Comparison of ENCODE assay signal across 14 mouse cellular contexts in genomic region chr2:157314310-157314709, GRCm38 (mm10). TPM values are rescaled to one million over a fixed set of nuclear protein-coding genes. Genes with fewer than 3 reads are reported as not detected.
DNase-seq lines count a peak whose midpoint lies in the region; ATAC-seq and TF ChIP-seq lines count a peak whose summit lies in the region.
"Had no signal": no experiment of that assay in that cellular context is flagged by ENCODE, and none has a peak within 500 bp of the region (broad histone marks: within the 10 kb centered on the region; RNA-seq: fewer than 3 reads in every experiment).

No protein-coding gene starts in this region.

- no peak for ATAC-seq in hindbrain, embryonic 14.5 days (ENCODE audit: low FRiP score)
- ATAC-seq in midbrain, embryonic 16.5 days, result peak; percentile 39; the same call in 1 of the 2 replicates
- ATAC-seq in megakaryocyte-erythroid progenitor cell, adult 5-6 weeks (replicated peaks; ENCODE audit: low FRiP score, low TSS enrichment, poor library complexity, severe bottlenecking), result no peak

- H3K27me3 ChIP-seq in hindbrain, embryonic 14.5 days (ENCODE audit: control insufficient read depth, insufficient read depth, low read length), result no peaks in the 10 kb centered on the region
- H3K27me3 ChIP-seq in midbrain, embryonic 16.5 days (ENCODE audit: control insufficient read depth, insufficient read depth, low read depth, low read length), result no peaks in the 10 kb centered on the region
- H3K27me3 ChIP-seq: neural tube, embryonic 12.5 days had no signal

- peak overlapping the region; percentile 73 for H3K27ac ChIP-seq in hindbrain, embryonic 14.5 days
- H3K27ac ChIP-seq in midbrain, embryonic 16.5 days (ENCODE audit: low read length), result peak overlapping the region; percentile 73

- no peak overlapping the region for H3K4me2 ChIP-seq in hindbrain, embryonic 14.5 days (replicated peaks)
- H3K4me2 ChIP-seq in midbrain, embryonic 16.5 days (ENCODE audit: low read length), result no peak overlapping the region
- H3K4me2 ChIP-seq: neural tube, embryonic 12.5 days had no signal

- no peak for TF ChIP-seq CTCF in lung, adult 2 months (IDR thresholded peaks at IDR 0.05; ENCODE audit: insufficient read depth, low read length)

- intact Hi-C loops in left cerebral cortex, postnatal 4 days (cut with DNase I), result no loop called here

- H3K4me3 ChIP-seq in hindbrain, embryonic 14.5 days (replicated peaks; ENCODE audit: low read length), result no peak overlapping the region
- no peak overlapping the region for H3K4me3 ChIP-seq in midbrain, embryonic 16.5 days (ENCODE audit: low read depth, low read length)
- no peak overlapping the region for H3K4me3 ChIP-seq in lung, adult 2 months (replicated peaks; ENCODE audit: extremely low read depth, low read depth, low read length)
- H3K4me3 ChIP-seq: neural tube, embryonic 12.5 days had no signal

- DNase-seq in left cerebral cortex, postnatal 4 days, result peak; percentile 81
- no peak for DNase-seq in left cerebral cortex, adult 11 months (ENCODE audit: low spot score)
- DNase-seq in cerebellum, postnatal 14 days, result peak; percentile 67 to 70
- peak; percentile 30 for DNase-seq in hindbrain, embryonic 14.5 days (ENCODE audit: low spot score)
- no peak for DNase-seq in lung, adult 2 months
- DNase-seq: gastrocnemius, postnatal 25 days; heart, postnatal 14 days; lung, postnatal 36 days; thymus, adult 2 months had no signal

- H3K4me1 ChIP-seq in hindbrain, embryonic 14.5 days (replicated peaks; ENCODE audit: control insufficient read depth, insufficient read depth, low read length), result peaks cover 13% of the 10 kb centered on the region
- H3K4me1 ChIP-seq in midbrain, embryonic 16.5 days (ENCODE audit: control insufficient read depth, insufficient read depth, low read length), result peaks cover 18% of the 10 kb centered on the region
- 0 out of 2 replicates have a peak, but pooled peaks cover 2% of the 10 kb centered on the region for H3K4me1 ChIP-seq in lung, adult 2 months (ENCODE audit: control insufficient read depth, insufficient read depth, low read length)
- H3K4me1 ChIP-seq: neural tube, embryonic 12.5 days had no signal

- WGBS in hindbrain, embryonic 14.5 days, result 62% methylated on average over 7 of the region's 7 CpGs
- 52% methylated on average over 7 of the region's 7 CpGs for WGBS in midbrain, embryonic 16.5 days
- 81% methylated on average over 7 of the region's 7 CpGs for WGBS in lung, adult 2 months

- H3K9ac ChIP-seq in hindbrain, embryonic 14.5 days, result no peak overlapping the region
- no peak overlapping the region for H3K9ac ChIP-seq in midbrain, embryonic 16.5 days (ENCODE audit: low read depth, low read length)
- H3K9ac ChIP-seq: neural tube, embryonic 12.5 days had no signal

- TF ChIP-seq POLR2A in lung, adult 2 months (IDR thresholded peaks at IDR 0.05; ENCODE audit: borderline replicate concordance, extremely low read depth, low read depth, low read length), result no peak

- no peaks in the 10 kb centered on the region for H3K9me3 ChIP-seq in hindbrain, embryonic 14.5 days (ENCODE audit: control insufficient read depth, low read length)
- H3K9me3 ChIP-seq in midbrain, embryonic 16.5 days (replicated peaks; ENCODE audit: control insufficient read depth, low read length, poor library complexity, severe bottlenecking), result no peaks in the 10 kb centered on the region
- H3K9me3 ChIP-seq: neural tube, embryonic 12.5 days had no signal

- peaks cover 88% of the 10 kb centered on the region for H3K36me3 ChIP-seq in hindbrain, embryonic 14.5 days (replicated peaks; ENCODE audit: control insufficient read depth, insufficient read depth)
- peaks cover 9% of the 10 kb centered on the region for H3K36me3 ChIP-seq in midbrain, embryonic 16.5 days (ENCODE audit: control insufficient read depth, insufficient read depth, low read length)

RNA-seq across cellular contexts. Expression of gene Ghrh, which starts 33.0 kb away (rescaled TPM):
- not detected for total RNA-seq in left cerebral cortex, postnatal 4 days (2021)
- 0.58 and 0.94 TPM in 2 replicates for polyA plus RNA-seq in hindbrain, embryonic 14.5 days (2014; fragmentation: Nextera tagmentation; extraction: Ambion mirVana)
- 2.6 and 2.7 TPM in 2 replicates for polyA plus RNA-seq in midbrain, embryonic 16.5 days (2015; fragmentation: Nextera tagmentation; extraction: Ambion mirVana)
- polyA plus RNA-seq in lung, adult 2 months (2012; rRNA removed), result not detected in 2 replicates
- total RNA-seq in megakaryocyte-erythroid progenitor cell, adult 5-6 weeks (2014; fragmentation: Nextera tagmentation), result not detected in 2 replicates
- total RNA-seq in megakaryocyte-erythroid progenitor cell, adult 5-6 weeks (2017), result not detected in 2 replicates
- total RNA-seq: gastrocnemius, postnatal 25 days; heart, postnatal 14 days; layer of hippocampus, postnatal 14 days; liver, adult 2 months had no signal
- polyA plus RNA-seq: liver, adult 2 months; neural tube, embryonic 12.5 days had no signal

RNA-seq across cellular contexts. Expression of gene Mroh8, which starts 35.0 kb away (rescaled TPM):
- total RNA-seq in left cerebral cortex, postnatal 4 days (2021), result under 1 TPM in 1 of 2 experiments, not detected in 1; 0.24 TPM
- polyA plus RNA-seq in hindbrain, embryonic 14.5 days (2014; fragmentation: Nextera tagmentation; extraction: Ambion mirVana), result 0.09 and 0.41 TPM in 2 replicates
- 0.54 and 0.63 TPM in 2 replicates for polyA plus RNA-seq in midbrain, embryonic 16.5 days (2015; fragmentation: Nextera tagmentation; extraction: Ambion mirVana)
- 0.17 and 0.18 TPM in 2 replicates for polyA plus RNA-seq in lung, adult 2 months (2012; rRNA removed)
- total RNA-seq in megakaryocyte-erythroid progenitor cell, adult 5-6 weeks (2014; fragmentation: Nextera tagmentation), result not detected in 2 replicates
- 0.34 TPM in 1 of 2 replicates, not detected in the other for total RNA-seq in megakaryocyte-erythroid progenitor cell, adult 5-6 weeks (2017)

RNA-seq across cellular contexts. Expression of gene Rpn2, which starts 35.5 kb away (rescaled TPM):
- total RNA-seq in left cerebral cortex, postnatal 4 days (2021), result 100 to 1,000 TPM; 147 to 152 TPM
- polyA plus RNA-seq in hindbrain, embryonic 14.5 days (2014; fragmentation: Nextera tagmentation; extraction: Ambion mirVana), result 210 and 221 TPM in 2 replicates
- 207 and 225 TPM in 2 replicates for polyA plus RNA-seq in midbrain, embryonic 16.5 days (2015; fragmentation: Nextera tagmentation; extraction: Ambion mirVana)
- polyA plus RNA-seq in lung, adult 2 months (2012; rRNA removed), result 179 and 205 TPM in 2 replicates
- 179 and 198 TPM in 2 replicates for total RNA-seq in megakaryocyte-erythroid progenitor cell, adult 5-6 weeks (2014; fragmentation: Nextera tagmentation)
- total RNA-seq in megakaryocyte-erythroid progenitor cell, adult 5-6 weeks (2017), result 158 and 221 TPM in 2 replicates

RNA-seq across cellular contexts. Expression of gene Manbal, which starts 53.1 kb away (rescaled TPM):
- 10 to 100 TPM; 66.1 to 70.3 TPM for total RNA-seq in left cerebral cortex, postnatal 4 days (2021)
- 53.3 and 58.1 TPM in 2 replicates for polyA plus RNA-seq in hindbrain, embryonic 14.5 days (2014; fragmentation: Nextera tagmentation; extraction: Ambion mirVana)
- 94.6 and 111 TPM in 2 replicates for polyA plus RNA-seq in midbrain, embryonic 16.5 days (2015; fragmentation: Nextera tagmentation; extraction: Ambion mirVana)
- polyA plus RNA-seq in lung, adult 2 months (2012; rRNA removed), result 85.5 and 108 TPM in 2 replicates
- 27.2 and 33.9 TPM in 2 replicates for total RNA-seq in megakaryocyte-erythroid progenitor cell, adult 5-6 weeks (2014; fragmentation: Nextera tagmentation)
- 8.6 and 17.3 TPM in 2 replicates for total RNA-seq in megakaryocyte-erythroid progenitor cell, adult 5-6 weeks (2017)

Comparison
In these comparisons a context has a peak if more than half of its experiments do, and no peak if none do; other contexts are left out.
1. DNase-seq: peak in left cerebral cortex, postnatal 4 days (single experiment), cerebellum, postnatal 14 days (2 of 2) and hindbrain, embryonic 14.5 days (single experiment); none in left cerebral cortex, adult 11 months (single experiment) and lung, adult 2 months (single experiment).